Mouse (Mus musculus) left cerebral cortex, postnatal 14 days (tissue): Measurements from ENCODE around the gene Tmem132d. TPM values are rescaled to one million over a fixed set of nuclear protein-coding genes. Genes with fewer than 3 reads are reported as not detected.

Experiments used
- DNase-seq, 2 experiments: peaks; one replicate each; pipeline ENCODE4 v3.0.0; 2021 to 2022; ENCODE audit warnings: low spot score in 2 of 2, mixed read lengths in 1 of 2
- intact Hi-C: fragments of 180-260 bp; cut with DNase I; formaldehyde crosslinking; loops from one replicate; pipeline ENCODE4 v1.15.1; 2025
- total RNA-seq, 2 experiments: library from RNA; stranded (reverse); gene quantifications; 2 replicates each; pipeline ENCODE4 v1.2.3; 2021

Tmem132d gene
- total RNA-seq, 2 experiments from 2014 or later = 42.1 to 47.8 TPM

DNA sequence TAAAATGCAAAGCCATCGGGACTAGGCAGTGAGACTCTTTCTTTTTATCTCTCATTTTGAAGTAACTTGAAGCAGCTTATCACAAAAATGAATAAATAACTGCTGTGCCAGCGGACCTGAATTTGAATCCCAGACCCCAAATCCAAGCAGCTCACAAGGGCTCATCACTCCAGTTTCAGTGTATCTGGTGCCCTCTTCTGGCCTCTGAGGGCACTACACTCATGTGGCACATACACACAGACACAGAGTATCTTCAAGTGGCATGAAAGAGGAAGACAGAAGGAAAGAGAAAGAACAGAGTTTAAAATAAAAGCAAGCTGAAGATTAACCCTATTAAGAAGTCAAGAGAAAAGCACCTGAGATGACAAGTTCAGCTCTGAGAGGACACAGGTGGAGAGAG is 10.8 kb downstream of the Tmem132d start:
- DNase-seq = no peak
- intact Hi-C loops = no loop called here

DNA sequence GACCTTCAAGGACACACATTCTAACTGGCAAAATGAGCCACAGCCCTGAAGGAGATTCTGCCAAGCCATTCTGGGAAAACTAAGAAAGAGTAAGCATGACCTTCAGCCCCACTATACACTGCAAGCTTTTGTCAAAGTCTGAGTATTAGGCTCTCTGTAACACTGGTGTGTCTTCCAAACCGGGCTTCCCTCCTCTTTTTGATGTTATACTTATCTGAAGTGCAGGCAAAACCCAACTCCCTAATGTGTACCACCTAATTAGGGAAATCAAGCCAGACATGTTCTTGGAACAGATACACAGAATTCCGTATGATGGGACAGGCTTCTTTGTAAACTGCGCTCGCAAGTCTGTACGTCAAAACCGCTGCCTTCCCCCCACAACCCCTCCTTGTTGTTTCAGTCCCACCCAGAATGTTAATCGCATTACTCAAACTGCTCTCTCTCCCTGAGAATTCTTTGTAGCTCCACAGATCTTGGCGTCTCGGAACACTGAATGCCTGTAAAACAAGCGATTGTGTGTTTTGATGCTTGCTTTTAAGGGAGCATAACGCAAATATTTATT is 14.6 kb downstream of the Tmem132d start:
- intact Hi-C loops = no loop called here
- peak in 1 of 2 experiments; percentile 18 for DNase-seq

DNA sequence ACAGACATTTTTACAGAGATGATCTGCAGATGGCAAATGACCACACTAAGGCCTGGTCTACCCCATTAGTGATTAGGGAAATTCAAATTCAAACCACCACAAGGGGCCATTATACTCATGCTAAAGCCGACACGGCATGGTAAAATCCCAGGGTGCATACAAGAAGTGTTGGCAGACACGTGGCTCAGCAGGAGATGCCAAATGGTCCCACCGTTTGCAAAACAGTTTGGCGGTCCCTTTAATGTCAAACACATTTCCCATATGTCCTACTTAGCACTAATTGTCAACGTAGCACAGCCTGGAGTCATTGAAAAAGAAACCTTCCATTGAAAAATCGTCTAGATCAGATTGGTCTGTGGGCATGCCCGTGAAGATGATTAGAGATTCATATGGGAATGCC is 18.8 kb downstream of the Tmem132d start:
- no peak for DNase-seq
- intact Hi-C loops = no loop called here

GRCm38 (mm10) chr5:128412306-128412705 is 20.6 kb downstream of the Tmem132d start:
- no peak for DNase-seq
- intact Hi-C loops = no loop called here

DNA sequence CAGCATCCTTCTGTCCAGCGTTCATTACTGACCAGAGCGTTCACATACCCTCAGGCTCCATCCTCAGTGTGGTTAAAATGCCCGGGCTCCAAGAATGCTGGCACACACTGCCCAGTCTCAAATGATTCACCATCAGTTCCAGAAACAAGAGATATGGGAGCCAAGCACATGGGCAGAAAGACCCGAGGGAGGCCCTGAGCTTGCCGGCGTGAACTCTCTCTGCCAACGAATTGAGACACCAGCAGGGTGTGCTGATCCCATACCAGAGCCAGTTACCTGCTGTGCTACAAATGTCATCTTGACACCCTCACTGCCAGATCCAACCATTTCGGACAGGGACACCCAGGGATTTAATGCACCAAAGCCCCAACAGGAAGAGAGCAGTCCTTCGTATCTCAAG is 25.3 kb downstream of the Tmem132d start:
- no peak for DNase-seq
- intact Hi-C loops = no loop called here

GRCm38 (mm10) chr5:128405071-128405470 is 27.8 kb downstream of the Tmem132d start:
- no peak for DNase-seq
- intact Hi-C loops = no loop called here

DNA sequence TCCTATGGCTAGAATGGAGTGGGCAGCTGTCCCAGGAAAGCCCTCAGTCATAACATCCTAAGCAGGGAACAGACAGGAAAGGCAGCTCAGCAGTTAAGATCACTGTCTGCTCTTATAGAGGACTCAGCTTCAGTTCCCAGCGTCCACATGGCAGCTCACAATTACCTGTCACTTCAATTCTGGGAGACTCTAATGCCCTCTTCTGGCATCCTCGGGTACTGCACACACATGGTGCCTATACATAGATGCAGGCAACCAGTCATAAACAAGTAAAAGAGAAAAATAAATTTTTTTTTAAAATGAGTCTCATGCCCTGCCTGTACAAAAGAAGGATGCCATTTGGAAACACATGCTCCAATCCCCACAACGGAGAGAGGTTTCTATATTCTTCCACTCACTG is 28.7 kb downstream of the Tmem132d start:
- intact Hi-C loops = no loop called here

DNA sequence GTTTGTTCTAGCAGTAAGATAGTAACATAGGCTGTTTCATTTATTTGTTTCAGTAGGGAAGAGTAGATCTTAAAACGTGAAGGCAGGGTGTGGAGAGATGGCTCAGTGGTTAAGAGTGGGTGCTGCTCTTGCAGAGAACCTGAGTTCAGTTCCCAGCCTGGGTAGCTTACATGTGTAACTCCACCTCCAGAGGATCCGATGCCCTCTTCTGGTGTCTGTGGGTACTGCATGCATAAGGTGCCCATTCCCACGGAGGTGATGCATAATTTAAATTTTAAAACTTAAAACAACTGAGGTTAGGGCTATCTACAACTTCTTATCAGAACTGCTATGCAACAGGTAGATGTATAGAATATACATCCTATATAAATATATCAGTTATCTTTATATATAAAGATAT is 40.5 kb downstream of the Tmem132d start:
- DNase-seq = no peak

More for the DNA sequence above, 28.7 kb downstream of the Tmem132d start:
- no peak for DNase-seq

GRCm38 (mm10) chr5:128389665-128390064 is 43.2 kb downstream of the Tmem132d start:
- intact Hi-C loops = no loop called here
- no peak for DNase-seq

More for the DNA sequence above, 40.5 kb downstream of the Tmem132d start:
- intact Hi-C loops = no loop called here

- intact Hi-C loops = no loop called here
- no peak for DNase-seq
Observed at GRCm38 (mm10) chr5:128388358-128389141, 44.3 kb downstream of the Tmem132d start.

- intact Hi-C loops = no loop called here
- DNase-seq = no peak
Observed at GRCm38 (mm10) chr5:128369814-128370213, 63.1 kb downstream of the Tmem132d start.

GRCm38 (mm10) chr5:128369111-128369510 is 63.8 kb downstream of the Tmem132d start:
- intact Hi-C loops = no loop called here
- DNase-seq = peak in 1 of 2 experiments; percentile 39

- peak; percentile 49 to 70 for DNase-seq
- intact Hi-C loops = no loop called here
Observed at GRCm38 (mm10) chr5:128365261-128365985, 67.5 kb downstream of the Tmem132d start.

GRCm38 (mm10) chr5:128360946-128361675 is 71.8 kb downstream of the Tmem132d start:
- intact Hi-C loops = no loop called here
- DNase-seq = peak; percentile 28 to 30

DNA sequence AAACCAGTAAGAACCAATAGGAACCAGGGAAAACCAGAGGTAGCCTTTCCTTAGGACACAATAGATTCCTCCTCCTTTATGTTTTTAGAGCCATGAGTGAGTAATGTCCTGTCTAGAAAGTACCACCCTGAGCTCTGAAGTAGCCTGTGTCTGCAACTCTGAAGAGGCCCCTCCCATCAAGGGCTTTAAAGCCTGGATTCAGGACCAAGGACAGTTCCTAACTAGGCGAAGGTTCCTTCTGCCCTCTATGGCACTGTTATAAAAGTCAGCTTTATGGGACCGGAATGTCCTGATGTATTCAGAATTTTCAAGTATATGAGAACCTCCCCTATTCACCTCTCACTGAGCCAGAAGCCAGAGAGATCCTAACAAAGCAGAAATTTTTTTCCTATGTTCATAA is 84.0 kb downstream of the Tmem132d start:
- intact Hi-C loops = no loop called here
- no peak for DNase-seq

GRCm38 (mm10) chr5:128336841-128337240 is 96.0 kb downstream of the Tmem132d start:
- intact Hi-C loops = no loop called here
- DNase-seq = peak in 1 of 2 experiments; percentile 34

GRCm38 (mm10) chr5:128332766-128333165 is 100.1 kb downstream of the Tmem132d start:
- no peak for DNase-seq
- intact Hi-C loops = no loop called here

GRCm38 (mm10) chr5:128330351-128330750 is 102.5 kb downstream of the Tmem132d start:
- intact Hi-C loops = no loop called here
- no peak for DNase-seq

DNA sequence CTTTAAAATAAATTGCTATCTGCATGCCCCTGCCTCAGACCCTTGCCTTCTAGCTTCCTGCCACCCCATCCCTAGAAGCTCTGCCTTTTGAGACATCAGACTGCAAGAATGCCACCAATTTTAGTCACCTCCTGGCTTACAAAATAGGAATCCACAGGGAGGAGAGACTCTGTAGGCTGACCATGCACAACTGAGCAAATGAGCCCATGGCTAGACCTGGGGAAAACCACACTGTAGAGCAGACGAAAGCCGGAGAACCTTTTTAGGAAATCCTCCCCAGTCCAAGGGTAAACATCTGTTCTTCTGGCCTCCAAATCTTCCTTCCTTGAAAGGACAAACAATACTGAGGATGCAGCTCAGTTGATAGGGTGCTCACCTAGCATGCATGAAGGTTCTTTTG is 130.5 kb downstream of the Tmem132d start:
- intact Hi-C loops = no loop called here

DNA sequence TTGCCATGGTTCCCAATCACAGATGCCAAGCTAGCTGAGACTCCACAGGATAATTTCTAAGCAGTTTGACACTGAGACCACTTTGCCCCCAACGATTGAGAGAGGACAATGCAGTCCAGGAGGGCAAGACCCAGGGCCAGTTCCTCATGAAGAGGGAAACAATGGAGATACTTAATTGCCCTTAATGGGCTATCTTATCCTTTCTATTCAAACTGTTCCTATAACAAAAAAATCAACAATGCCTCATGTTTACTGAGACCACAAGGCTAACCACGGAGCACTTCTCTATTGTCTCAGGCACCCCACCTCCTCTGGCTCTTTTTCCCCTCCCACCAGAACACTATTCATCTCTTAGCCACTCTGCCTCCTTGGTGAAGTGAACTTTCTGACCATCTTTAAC is 141.7 kb downstream of the Tmem132d start:
- intact Hi-C loops = no loop called here

More for the DNA sequence above, 130.5 kb downstream of the Tmem132d start:
- no peak for DNase-seq

More for the DNA sequence above, 141.7 kb downstream of the Tmem132d start:
- no peak for DNase-seq
